Mouse (Mus musculus): ENCODE data around the gene Vps35l.

DNA sequence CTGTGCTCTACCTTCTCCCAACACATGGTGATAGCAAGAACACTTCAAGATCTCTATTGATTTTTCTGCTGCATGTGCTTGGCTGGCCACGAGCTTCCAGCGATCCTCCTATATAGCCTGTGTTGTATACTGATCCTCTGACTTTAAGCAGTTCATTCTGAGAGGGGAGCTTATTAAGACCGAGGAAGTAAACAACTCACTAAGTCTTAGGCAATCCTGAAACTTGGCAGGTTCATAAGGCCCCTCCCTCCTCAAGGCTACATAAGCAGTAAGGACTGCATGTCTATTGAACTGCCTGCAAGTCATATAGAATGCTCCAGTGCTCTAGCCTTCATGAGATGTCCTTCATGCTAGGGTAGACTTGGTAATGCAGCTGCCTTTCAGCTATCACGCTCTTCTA is 106.3 kb downstream of the Vps35l start:
- TF ChIP-seq GATA1 (IDR thresholded peaks at IDR 0.05; ENCODE audit: low read length) (no peak), TAL1 (IDR thresholded peaks at IDR 0.05; ENCODE audit: low read length) (no peak)

All from erythroblast, embryonic 14.5 days (primary cell).